Mouse (Mus musculus) ES-E14 (cell line): ENCODE measurements around the gene Thap12. TPM values are rescaled to one million over a fixed set of nuclear protein-coding genes. Genes with fewer than 3 reads are reported as not detected.

ENCODE experiments used
- DNase-seq: peaks from one replicate; pipeline ENCODE4 v3.0.0-alpha.2; 2013; ENCODE audit warnings: low read depth, low spot score
- H3K27ac ChIP-seq: 2 replicates; pipeline ENCODE4 v1.5.1; 2012; ENCODE audit warnings: low read depth, mild to moderate bottlenecking, low read length, moderate library complexity, mixed read lengths; ENCODE audit not compliant: poor library complexity, insufficient read depth, severe bottlenecking
- H3K36me3 ChIP-seq: 2 replicates; pipeline ENCODE4 v1.6.1; 2012; ENCODE audit warnings: mild to moderate bottlenecking, low read length, moderate library complexity, mixed read lengths; ENCODE audit not compliant: control insufficient read depth, poor library complexity, insufficient read depth, severe bottlenecking
- H3K4me1 ChIP-seq, 2 experiments: fragments of 150-350 bp in 1 of 2; sonication (generic) in 1 of 2; 2 replicates each; pipeline ENCODE4 v1.6.1; 2012; ENCODE audit warnings: low read length in 2 of 2, mild to moderate bottlenecking in 1 of 2, mixed read lengths in 1 of 2; ENCODE audit not compliant: control insufficient read depth in 2 of 2, insufficient read depth in 2 of 2, poor library complexity in 1 of 2
- H3K4me3 ChIP-seq, 2 experiments: fragments of 150-350 bp in 1 of 2; sonication (generic) in 1 of 2; 2 replicates each; pipeline ENCODE4 v1.5.1; 2012; ENCODE audit warnings: low read length in 2 of 2, low read depth in 1 of 2, mild to moderate bottlenecking in 1 of 2, mixed read lengths in 1 of 2; ENCODE audit not compliant: insufficient read depth in 1 of 2, poor library complexity in 1 of 2, severe bottlenecking in 1 of 2
- H3K9ac ChIP-seq: 2 replicates; pipeline ENCODE4 v1.6.1; 2012; ENCODE audit warnings: low read depth, mild to moderate bottlenecking, low read length, mixed read lengths; ENCODE audit not compliant: poor library complexity, insufficient read depth, severe bottlenecking
- H3K9me3 ChIP-seq: fragments of 150-350 bp; sonication (generic); 2 replicates; pipeline ENCODE4 v1.6.1; 2012; ENCODE audit warnings: low read depth, mild to moderate bottlenecking, low read length; ENCODE audit not compliant: control insufficient read depth, insufficient read depth
- CHD2 ChIP-seq: IDR thresholded peaks from 2 replicates; pipeline ENCODE4 v1.6.1; 2014; ENCODE audit warnings: mild to moderate bottlenecking, low read depth, low read length, inconsistent platforms
- HCFC1 ChIP-seq: IDR thresholded peaks from 2 replicates; pipeline ENCODE4 v1.6.1; 2012; ENCODE audit warnings: low read length, inconsistent platforms, borderline replicate concordance; ENCODE audit not compliant: insufficient read depth
- MAFK ChIP-seq: IDR thresholded peaks from 2 replicates; pipeline ENCODE4 v1.6.1; 2014; ENCODE audit warnings: mild to moderate bottlenecking, low read depth, low read length, inconsistent platforms; ENCODE audit not compliant: insufficient read depth
- ZC3H11A ChIP-seq: IDR thresholded peaks from 2 replicates; pipeline ENCODE4 v1.6.1; 2012; ENCODE audit warnings: low read depth, mild to moderate bottlenecking, inconsistent platforms, low read length, borderline replicate concordance
- ZNF384 ChIP-seq: IDR thresholded peaks from 2 replicates; pipeline ENCODE4 v1.6.1; 2012; ENCODE audit warnings: low read depth, low read length, inconsistent platforms
- in situ Hi-C, 2 experiments: fragments of 600-800 bp; cut with MboI; formaldehyde crosslinking; loops; one replicate each; pipeline ENCODE4 v1.15.1; 2025; ENCODE audit warnings: low sequenced_read_pairs in 2 of 2, inconsistent platforms in 1 of 2; ENCODE audit not compliant: unreplicated experiment in 2 of 2
- total RNA-seq: library from RNA; depleted of rRNA; stranded (reverse); fragments of 300-350 nt; gene quantifications from 2 replicates; pipeline ENCODE4 v1.2.3, GENCODE M21; 2012

The Thap12 gene
- total RNA-seq, 1 experiment: 29.9 TPM

- TF ChIP-seq HCFC1 (no peak), ZNF384 (no peak), ZC3H11A (no peak), CHD2 (no peak), MAFK (no peak)
- Histone ChIP-seq H3K4me3 (no peak overlapping the region), H3K27ac (no peak overlapping the region), H3K9me3 (no peaks in the 10 kb centered on the region), H3K9ac (no peak overlapping the region), H3K4me1 (no peaks in the 10 kb centered on the region), H3K36me3 (no peaks in the 10 kb centered on the region)
- in situ Hi-C loops: no loop called here
- DNase-seq: no peak
Measured at GRCm38 (mm10) chr7:98665726-98666125, 37.2 kb upstream of the Thap12 start.

- no peak overlapping the region for H3K9ac ChIP-seq
- H3K36me3 ChIP-seq: no peaks in the 10 kb centered on the region
- DNase-seq: no peak
- no peak overlapping the region for H3K4me3 ChIP-seq
- TF ChIP-seq ZNF384 (no peak), CHD2 (no peak), HCFC1 (no peak), ZC3H11A (no peak), MAFK (no peak)
- H3K9me3 ChIP-seq: no peaks in the 10 kb centered on the region
- in situ Hi-C loops: no loop called here
- no peaks in the 10 kb centered on the region for H3K4me1 ChIP-seq
- no peak overlapping the region for H3K27ac ChIP-seq
Measured at GRCm38 (mm10) chr7:98667956-98668746, 34.8 kb upstream of the Thap12 start.

GRCm38 (mm10) chr7:98670831-98671230 lies 32.1 kb upstream of the Thap12 start:
- in situ Hi-C loops: no loop called here
- no peak overlapping the region for H3K27ac ChIP-seq
- no peak overlapping the region for H3K4me3 ChIP-seq
- H3K36me3 ChIP-seq: no peaks in the 10 kb centered on the region
- TF ChIP-seq HCFC1 (no peak), MAFK (no peak), CHD2 (no peak), ZC3H11A (no peak), ZNF384 (no peak)
- no peaks in the 10 kb centered on the region for H3K9me3 ChIP-seq
- H3K9ac ChIP-seq: no peak overlapping the region
- no peak for DNase-seq
- no peaks in the 10 kb centered on the region for H3K4me1 ChIP-seq

GRCm38 (mm10) chr7:98671416-98671815 lies 31.5 kb upstream of the Thap12 start:
- no peaks in the 10 kb centered on the region for H3K4me1 ChIP-seq
- no peak overlapping the region for H3K4me3 ChIP-seq
- DNase-seq: no peak
- H3K9ac ChIP-seq: no peak overlapping the region
- in situ Hi-C loops: no loop called here
- no peak overlapping the region for H3K27ac ChIP-seq
- no peaks in the 10 kb centered on the region for H3K9me3 ChIP-seq
- no peak for TF ChIP-seq MAFK
- TF ChIP-seq ZC3H11A: no peak
- no peak for TF ChIP-seq CHD2
- no peak for TF ChIP-seq ZNF384
- no peak for TF ChIP-seq HCFC1
- no peaks in the 10 kb centered on the region for H3K36me3 ChIP-seq
